Mouse (Mus musculus): ENCODE measurements around the gene Mfge8. TPM values are rescaled to one million over a fixed set of nuclear protein-coding genes. Genes with fewer than 3 reads are reported as not detected.

Gene Mfge8
- polyA plus RNA-seq, 1 experiment from 2014 or later = 351 TPM

- Histone ChIP-seq H3K36me3 (ENCODE audit: control insufficient read depth, insufficient read depth, low read length) (no peaks in the 10 kb centered on the region), H3K4me1 (ENCODE audit: control insufficient read depth, insufficient read depth, low read depth, low read length) (peaks cover 3% of the 10 kb centered on the region; the same call in 1 of the 2 replicates), H3K27me3 (replicated peaks; ENCODE audit: control insufficient read depth, insufficient read depth, low read length) (no peaks in the 10 kb centered on the region), H3K9me3 (ENCODE audit: control insufficient read depth, low read length) (no peaks in the 10 kb centered on the region), H3K4me3 (ENCODE audit: low read length) (no peak overlapping the region), H3K9ac (ENCODE audit: low read depth, low read length) (no peak overlapping the region), H3K27ac (ENCODE audit: low read depth, low read length) (no peak overlapping the region), H3K4me2 (ENCODE audit: low read length) (no peak overlapping the region)
- ATAC-seq = no peak
- 52% methylated on average over 6 of the region's 6 CpGs for WGBS
Observed at GRCm38 (mm10) chr7:79139328-79139824, 9.5 kb downstream of the Mfge8 start.

- ATAC-seq = no peak
- H3K9ac ChIP-seq (ENCODE audit: low read depth, low read length) = no peak overlapping the region
- WGBS = 47% methylated on average over 6 of the region's 6 CpGs
Observed at GRCm38 (mm10) chr7:79133391-79133790, 15.5 kb downstream of the Mfge8 start.

GRCm38 (mm10) chr7:79130843-79131444 lies 17.9 kb downstream of the Mfge8 start, which contains the start of gene Hapln3:
Gene Hapln3 (minus strand): TSS chr7:79131018.
- 4% methylated on average over 19 of the region's 19 CpGs for WGBS
- no peaks in the 10 kb centered on the region for H3K36me3 ChIP-seq (ENCODE audit: control insufficient read depth, insufficient read depth, low read length)
- no peak within 1 kb of the TSS for H3K27ac ChIP-seq (ENCODE audit: low read depth, low read length)
- H3K4me3 ChIP-seq (ENCODE audit: low read length) = peak within 1 kb of the TSS; percentile 34
- no peaks in the 10 kb centered on the region for H3K9me3 ChIP-seq (ENCODE audit: control insufficient read depth, low read length)
- peak within 1 kb of the TSS; percentile 54 for H3K4me2 ChIP-seq (ENCODE audit: low read length)
- ATAC-seq = peak; percentile 53
- peaks cover 11% of the 10 kb centered on the region for H3K4me1 ChIP-seq (ENCODE audit: control insufficient read depth, insufficient read depth, low read depth, low read length)
- peak within 1 kb of the TSS; percentile 51; the same call in 1 of the 2 replicates for H3K9ac ChIP-seq (ENCODE audit: low read depth, low read length)
- H3K27me3 ChIP-seq (replicated peaks; ENCODE audit: control insufficient read depth, insufficient read depth, low read length) = peaks cover 14% of the 10 kb centered on the region

More at GRCm38 (mm10) chr7:79133391-79133790, 15.5 kb downstream of the Mfge8 start:
- no peak overlapping the region for H3K27ac ChIP-seq (ENCODE audit: low read depth, low read length)
- H3K36me3 ChIP-seq (ENCODE audit: control insufficient read depth, insufficient read depth, low read length) = no peaks in the 10 kb centered on the region
- peaks cover 14% of the 10 kb centered on the region for H3K27me3 ChIP-seq (replicated peaks; ENCODE audit: control insufficient read depth, insufficient read depth, low read length)
- no peak overlapping the region for H3K4me2 ChIP-seq (ENCODE audit: low read length)
- no peak overlapping the region for H3K4me3 ChIP-seq (ENCODE audit: low read length)
- peaks cover 11% of the 10 kb centered on the region for H3K4me1 ChIP-seq (ENCODE audit: control insufficient read depth, insufficient read depth, low read depth, low read length)
- H3K9me3 ChIP-seq (ENCODE audit: control insufficient read depth, low read length) = no peaks in the 10 kb centered on the region

- Histone ChIP-seq H3K27me3 (replicated peaks; ENCODE audit: control insufficient read depth, insufficient read depth, low read length) (peaks cover 14% of the 10 kb centered on the region), H3K27ac (ENCODE audit: low read depth, low read length) (no peak overlapping the region), H3K9me3 (ENCODE audit: control insufficient read depth, low read length) (no peaks in the 10 kb centered on the region), H3K9ac (ENCODE audit: low read depth, low read length) (no peak overlapping the region; the same call in 1 of the 2 replicates), H3K4me1 (ENCODE audit: control insufficient read depth, insufficient read depth, low read depth, low read length) (peaks cover 11% of the 10 kb centered on the region), H3K4me3 (ENCODE audit: low read length) (peak overlapping the region; percentile 34), H3K36me3 (ENCODE audit: control insufficient read depth, insufficient read depth, low read length) (no peaks in the 10 kb centered on the region), H3K4me2 (ENCODE audit: low read length) (peak overlapping the region; percentile 54)
- peak; percentile 39; the same call in 1 of the 2 replicates for ATAC-seq
- WGBS = 11% methylated on average over 13 of the region's 13 CpGs
Observed at GRCm38 (mm10) chr7:79130385-79130784, 18.5 kb downstream of the Mfge8 start.

GRCm38 (mm10) chr7:79129883-79130282 lies 19.0 kb downstream of the Mfge8 start:
- no peak overlapping the region for H3K9ac ChIP-seq (ENCODE audit: low read depth, low read length)
- WGBS = 20% methylated on average over 8 of the region's 8 CpGs
- ATAC-seq = no peak
- no peaks in the 10 kb centered on the region for H3K9me3 ChIP-seq (ENCODE audit: control insufficient read depth, low read length)
- peaks cover 14% of the 10 kb centered on the region for H3K27me3 ChIP-seq (replicated peaks; ENCODE audit: control insufficient read depth, insufficient read depth, low read length)
- H3K4me1 ChIP-seq (ENCODE audit: control insufficient read depth, insufficient read depth, low read depth, low read length) = peaks cover 11% of the 10 kb centered on the region
- H3K4me3 ChIP-seq (ENCODE audit: low read length) = peak overlapping the region; percentile 34
- peak overlapping the region; percentile 54 for H3K4me2 ChIP-seq (ENCODE audit: low read length)
- H3K36me3 ChIP-seq (ENCODE audit: control insufficient read depth, insufficient read depth, low read length) = no peaks in the 10 kb centered on the region
- no peak overlapping the region for H3K27ac ChIP-seq (ENCODE audit: low read depth, low read length)

- Histone ChIP-seq H3K4me2 (ENCODE audit: low read length) (no peak overlapping the region), H3K36me3 (ENCODE audit: control insufficient read depth, insufficient read depth, low read length) (no peaks in the 10 kb centered on the region), H3K4me3 (ENCODE audit: low read length) (no peak overlapping the region), H3K4me1 (ENCODE audit: control insufficient read depth, insufficient read depth, low read depth, low read length) (no peaks in the 10 kb centered on the region), H3K27ac (ENCODE audit: low read depth, low read length) (no peak overlapping the region), H3K27me3 (replicated peaks; ENCODE audit: control insufficient read depth, insufficient read depth, low read length) (no peaks in the 10 kb centered on the region), H3K9me3 (ENCODE audit: control insufficient read depth, low read length) (no peaks in the 10 kb centered on the region), H3K9ac (ENCODE audit: low read depth, low read length) (no peak overlapping the region)
- no peak for ATAC-seq
- 78% methylated on average over 5 of the region's 5 CpGs for WGBS
Observed at GRCm38 (mm10) chr7:79123465-79123864, 25.4 kb downstream of the Mfge8 start.

GRCm38 (mm10) chr7:79113848-79114247 lies 35.0 kb downstream of the Mfge8 start:
- no peak for ATAC-seq
- Histone ChIP-seq H3K27ac (ENCODE audit: low read depth, low read length) (no peak overlapping the region), H3K4me2 (ENCODE audit: low read length) (no peak overlapping the region), H3K4me3 (ENCODE audit: low read length) (no peak overlapping the region), H3K27me3 (replicated peaks; ENCODE audit: control insufficient read depth, insufficient read depth, low read length) (no peaks in the 10 kb centered on the region), H3K36me3 (ENCODE audit: control insufficient read depth, insufficient read depth, low read length) (no peaks in the 10 kb centered on the region), H3K9me3 (ENCODE audit: control insufficient read depth, low read length) (no peaks in the 10 kb centered on the region; the same call in 1 of the 2 replicates), H3K9ac (ENCODE audit: low read depth, low read length) (no peak overlapping the region), H3K4me1 (ENCODE audit: control insufficient read depth, insufficient read depth, low read depth, low read length) (peaks cover 3% of the 10 kb centered on the region; the same call in 1 of the 2 replicates)
- WGBS = 26% methylated on average over 4 of the region's 4 CpGs

GRCm38 (mm10) chr7:79096492-79096891 lies 52.4 kb downstream of the Mfge8 start:
- Histone ChIP-seq H3K27ac (ENCODE audit: low read depth, low read length) (no peak overlapping the region), H3K4me2 (ENCODE audit: low read length) (no peak overlapping the region), H3K27me3 (replicated peaks; ENCODE audit: control insufficient read depth, insufficient read depth, low read length) (0 out of 2 replicates have a peak, but pooled peaks cover 2% of the 10 kb centered on the region), H3K36me3 (ENCODE audit: control insufficient read depth, insufficient read depth, low read length) (no peaks in the 10 kb centered on the region), H3K4me3 (ENCODE audit: low read length) (no peak overlapping the region), H3K4me1 (ENCODE audit: control insufficient read depth, insufficient read depth, low read depth, low read length) (no peaks in the 10 kb centered on the region), H3K9ac (ENCODE audit: low read depth, low read length) (no peak overlapping the region), H3K9me3 (ENCODE audit: control insufficient read depth, low read length) (no peaks in the 10 kb centered on the region)
- 72% methylated on average over 5 of the region's 5 CpGs for WGBS
- ATAC-seq = no peak

- 77% methylated on average over 4 of the region's 4 CpGs for WGBS
- H3K4me1 ChIP-seq (ENCODE audit: control insufficient read depth, insufficient read depth, low read depth, low read length) = no peaks in the 10 kb centered on the region
- no peak overlapping the region for H3K27ac ChIP-seq (ENCODE audit: low read depth, low read length)
- no peaks in the 10 kb centered on the region for H3K27me3 ChIP-seq (replicated peaks; ENCODE audit: control insufficient read depth, insufficient read depth, low read length)
- no peaks in the 10 kb centered on the region for H3K9me3 ChIP-seq (ENCODE audit: control insufficient read depth, low read length)
- H3K4me2 ChIP-seq (ENCODE audit: low read length) = no peak overlapping the region
- H3K4me3 ChIP-seq (ENCODE audit: low read length) = no peak overlapping the region
- H3K9ac ChIP-seq (ENCODE audit: low read depth, low read length) = no peak overlapping the region
- no peak for ATAC-seq
- H3K36me3 ChIP-seq (ENCODE audit: control insufficient read depth, insufficient read depth, low read length) = no peaks in the 10 kb centered on the region
Observed at GRCm38 (mm10) chr7:79089111-79089510, 59.7 kb downstream of the Mfge8 start.

Measured in hindbrain, embryonic 16.5 days (tissue).